Mouse (Mus musculus) midbrain, embryonic 11.5 days (tissue): ENCODE results near the gene Dpysl4. TPM values are rescaled to one million over a fixed set of nuclear protein-coding genes. Genes with fewer than 3 reads are reported as not detected.

Source experiments
- ATAC-seq: fragments of 200-750 bp; cut with Nextera tagmentation; 2 replicates; pipeline ENCODE4 v1.8.0; 2017; ENCODE audit warnings: moderate TSS enrichment, moderate library complexity; ENCODE audit not compliant: low FRiP score
- DNase-seq: peaks from one replicate; pipeline ENCODE4 v3.0.0; 2015; ENCODE audit warnings: low spot score; ENCODE audit errors: missing footprints
- H3K27ac ChIP-seq: fragments of 300-500 bp; sonication (generic); 2 replicates; pipeline ENCODE4 v1.5.1; 2014; ENCODE audit warnings: low read depth, low read length
- H3K27me3 ChIP-seq: fragments of 300-500 bp; sonication (generic); 2 replicates; pipeline ENCODE4 v1.6.1; 2014; ENCODE audit warnings: mild to moderate bottlenecking, low read length, moderate library complexity, mixed read lengths; ENCODE audit not compliant: control insufficient read depth, insufficient read depth
- H3K36me3 ChIP-seq: fragments of 300-500 bp; sonication (generic); 2 replicates; pipeline ENCODE4 v1.6.1; 2014; ENCODE audit warnings: mild to moderate bottlenecking, low read length, moderate library complexity, mixed read lengths; ENCODE audit not compliant: control insufficient read depth, insufficient read depth
- H3K4me1 ChIP-seq: fragments of 300-500 bp; sonication (generic); 2 replicates; pipeline ENCODE4 v1.6.1; 2014; ENCODE audit warnings: low read length; ENCODE audit not compliant: control insufficient read depth, insufficient read depth
- H3K4me2 ChIP-seq: fragments of 300-500 bp; sonication (generic); 2 replicates; pipeline ENCODE4 v1.6.1; 2014; ENCODE audit warnings: mild to moderate bottlenecking, moderate library complexity
- H3K4me3 ChIP-seq: fragments of 300-500 bp; sonication (generic); 2 replicates; pipeline ENCODE4 v1.5.1; 2014; ENCODE audit warnings: low read depth, low read length
- H3K9ac ChIP-seq: fragments of 300-500 bp; sonication (generic); 2 replicates; pipeline ENCODE4 v1.6.1; 2014; ENCODE audit warnings: low read length
- H3K9me3 ChIP-seq: fragments of 300-500 bp; sonication (generic); 2 replicates; pipeline ENCODE4 v1.6.1; 2016; ENCODE audit warnings: low read length; ENCODE audit not compliant: control insufficient read depth
- WGBS: fragments of 180-500 bp; shearing (Covaris S2); extraction: QIAGEN DNeasy Blood & Tissue Kit; methylation state at CpG from one replicate; pipeline ENCODE4 v1.1.7; 2014; 5-methylcytosine and 5-hydroxymethylcytosine counted together
- polyA plus RNA-seq: library from polyadenylated mRNA; unstranded; fragments of >200 nt; fragmentation: Nextera tagmentation; extraction: Ambion mirVana; gene quantifications from 2 replicates; pipeline ENCODE4 v1.2.1, GENCODE M21; 2014

The Dpysl4 gene
- polyA plus RNA-seq, 1 experiment from 2014 or later: 179 TPM

DNA sequence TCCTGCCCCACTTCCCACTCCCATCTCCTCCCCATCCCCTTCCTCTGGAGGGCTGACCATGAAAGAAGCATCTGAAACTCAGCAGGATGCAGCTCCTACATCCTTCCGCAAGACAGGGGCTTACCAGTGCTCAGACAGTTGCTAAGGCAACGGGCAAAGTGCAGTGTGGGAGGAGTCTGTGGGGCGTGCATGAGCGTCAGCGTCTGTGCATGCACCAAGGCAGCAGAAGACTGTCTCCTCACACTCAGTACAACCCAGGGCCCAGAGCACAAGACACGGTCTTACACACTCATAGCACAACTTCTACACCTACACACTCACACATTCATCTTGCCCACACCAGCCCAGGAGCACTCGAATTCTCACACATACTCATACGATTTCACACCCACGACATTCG is 65.3 kb downstream of the Dpysl4 start:
- Histone ChIP-seq H3K9ac (peak overlapping the region; percentile 2; the same call in 1 of the 2 replicates), H3K4me2 (peak overlapping the region; percentile 3; the same call in 1 of the 2 replicates), H3K4me1 (peaks cover 20% of the 10 kb centered on the region), H3K36me3 (no peaks in the 10 kb centered on the region), H3K27me3 (no peaks in the 10 kb centered on the region), H3K4me3 (no peak overlapping the region), H3K9me3 (no peaks in the 10 kb centered on the region), H3K27ac (no peak overlapping the region; the same call in 1 of the 2 replicates)
- WGBS: 34% methylated on average over 10 of the region's 10 CpGs
- ATAC-seq (peak; percentile 93), DNase-seq (peak; percentile 92)

Other genes with a start within 250 kb of the Dpysl4 start
- gene Ppp2r2d, start 239.9 kb upstream of the Dpysl4 start, polyA plus RNA-seq: 76.2 and 79.7 TPM in 2 replicates
- 16.2 and 16.8 TPM in 2 replicates for gene Mapk1ip1, start 239.7 kb upstream of the Dpysl4 start, polyA plus RNA-seq
- gene Bnip3, start 176.5 kb upstream of the Dpysl4 start, polyA plus RNA-seq: 80.0 and 86.1 TPM in 2 replicates
- 0.59 and 0.87 TPM in 2 replicates for gene Jakmip3, start 145.3 kb upstream of the Dpysl4 start, polyA plus RNA-seq
- 6.8 and 9.8 TPM in 2 replicates for gene Lrrc27, start 127.0 kb downstream of the Dpysl4 start, polyA plus RNA-seq
- gene Stk32c, start 127.3 kb downstream of the Dpysl4 start, polyA plus RNA-seq: 0.33 and 0.63 TPM in 2 replicates
- 2.6 and 3.3 TPM in 2 replicates for gene Pwwp2b, start 162.5 kb downstream of the Dpysl4 start, polyA plus RNA-seq